Mouse (Mus musculus): ENCODE results near the gene Vti1a.

The Vti1a gene

DNA sequence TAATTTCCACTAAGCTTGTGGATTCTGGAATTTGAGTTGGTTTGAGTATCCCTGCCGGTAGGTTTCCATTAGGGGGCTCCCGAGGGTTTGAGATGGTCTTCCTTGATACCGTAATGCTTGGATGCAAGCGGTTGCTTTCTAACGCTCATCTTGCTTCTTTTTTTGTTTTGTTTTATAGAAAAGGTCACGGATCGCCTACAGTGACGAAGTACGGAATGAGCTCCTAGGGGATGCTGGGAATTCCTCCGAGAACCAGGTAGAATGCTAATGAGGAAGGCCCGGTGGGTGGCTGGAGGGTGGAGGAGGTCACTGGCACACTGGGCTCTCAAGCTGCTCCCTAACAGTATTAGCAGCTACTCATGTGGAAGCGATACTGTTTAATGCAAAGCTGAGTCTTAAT is 64.7 kb downstream of the Vti1a start:
- no peak for DNase-seq (ENCODE audit: low spot score in 2 of 2)

DNA sequence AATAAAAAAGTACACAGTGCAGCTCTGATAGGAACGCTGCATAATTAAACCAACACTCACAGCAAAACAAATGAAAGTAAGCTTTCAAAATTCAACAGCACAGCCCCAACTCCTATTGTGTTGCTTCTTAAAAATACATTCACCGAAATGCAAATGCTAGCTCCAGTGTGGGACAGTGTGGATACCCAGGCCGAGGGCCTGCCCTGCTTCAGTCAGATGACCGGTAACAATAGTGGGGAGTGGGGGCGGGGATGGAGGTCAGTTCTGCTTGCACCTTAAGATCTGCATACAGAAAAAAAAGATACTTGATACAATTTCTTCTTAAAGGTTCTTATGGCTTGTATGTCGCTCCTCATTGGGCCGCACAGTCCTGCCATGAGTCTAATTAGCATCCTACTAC is 65.2 kb downstream of the Vti1a start:
- DNase-seq (ENCODE audit: low spot score in 2 of 2) = no peak

DNA sequence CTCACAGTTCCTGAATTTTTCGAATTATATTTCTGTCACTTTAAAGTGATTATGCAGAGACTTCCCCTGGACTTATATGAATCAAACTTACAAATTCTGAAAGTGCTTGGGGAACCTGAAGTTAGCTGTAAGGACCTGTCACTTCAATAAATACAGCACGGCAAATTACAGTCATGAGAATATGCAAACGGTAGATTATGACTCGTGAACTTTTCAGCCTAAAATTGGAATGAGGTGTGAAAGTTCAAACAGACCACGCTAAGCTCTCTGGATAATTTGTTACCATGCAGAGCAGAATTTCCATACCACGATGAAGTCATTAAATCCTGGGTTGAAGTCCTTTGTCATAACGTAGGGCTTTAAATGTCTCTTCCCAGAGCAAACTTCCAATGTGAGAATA is 66.7 kb downstream of the Vti1a start:
- DNase-seq (ENCODE audit: low spot score in 2 of 2) = no peak

DNA sequence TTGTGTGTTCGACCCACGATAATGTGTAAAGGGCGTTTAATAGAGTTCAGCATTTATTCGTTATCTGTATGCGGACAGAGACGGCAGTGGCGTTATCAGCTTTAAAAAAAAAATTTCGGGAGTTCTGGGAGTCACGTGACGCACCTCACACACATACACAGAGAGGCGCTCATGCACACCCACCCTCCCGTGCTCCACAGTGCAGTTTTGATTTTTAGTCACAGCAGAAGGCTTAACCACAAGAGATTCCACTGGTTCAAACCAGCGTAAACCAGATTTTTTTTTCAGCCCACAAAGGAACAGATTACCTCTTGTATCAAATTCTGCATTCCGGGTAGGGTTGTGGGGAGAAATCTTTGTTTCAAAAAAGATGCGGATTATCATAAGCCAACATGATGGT is 68.5 kb downstream of the Vti1a start:
- DNase-seq (ENCODE audit: low spot score in 2 of 2) = no peak

DNA sequence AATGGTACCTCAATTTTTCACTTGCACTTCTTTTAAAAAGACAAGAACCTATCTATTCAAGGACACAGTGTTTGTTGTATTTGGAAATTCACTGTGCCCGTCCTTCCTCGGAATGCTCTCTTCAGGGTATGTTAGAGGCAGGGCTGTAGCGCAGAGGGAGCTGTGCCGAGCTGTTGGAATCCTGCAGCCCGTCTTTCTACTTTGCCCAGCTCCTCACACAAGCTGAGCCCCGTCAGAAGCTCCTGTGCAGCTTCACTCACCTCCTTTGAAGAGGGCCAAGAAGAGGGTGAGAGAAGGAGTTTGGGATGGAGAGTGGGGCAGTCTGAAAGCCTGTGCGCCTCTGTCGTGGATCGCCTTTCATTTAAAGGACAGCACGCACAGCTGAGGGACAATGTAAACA is 72.9 kb downstream of the Vti1a start:
- no peak for DNase-seq (ENCODE audit: low spot score in 2 of 2)

DNA sequence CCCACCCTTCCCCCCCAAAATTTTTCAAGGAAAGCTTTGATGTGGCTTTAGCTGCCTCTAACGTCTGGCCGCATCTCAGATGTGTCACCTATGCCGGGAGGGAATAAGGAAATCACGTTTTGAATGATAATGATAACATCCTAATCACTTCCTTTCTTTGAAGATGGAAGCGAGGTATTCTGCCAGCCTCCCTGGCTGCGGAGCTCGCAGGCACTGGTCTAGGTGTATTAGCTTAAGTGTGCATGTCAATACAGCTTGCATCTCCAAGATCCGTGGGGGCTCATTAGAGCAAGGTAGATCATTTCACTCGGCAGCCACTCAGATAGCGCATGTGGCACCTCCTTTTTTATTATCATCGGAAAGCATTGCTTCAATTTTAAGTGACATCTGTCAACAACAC is 74.2 kb downstream of the Vti1a start:
- DNase-seq (ENCODE audit: low spot score in 2 of 2) = no peak

DNA sequence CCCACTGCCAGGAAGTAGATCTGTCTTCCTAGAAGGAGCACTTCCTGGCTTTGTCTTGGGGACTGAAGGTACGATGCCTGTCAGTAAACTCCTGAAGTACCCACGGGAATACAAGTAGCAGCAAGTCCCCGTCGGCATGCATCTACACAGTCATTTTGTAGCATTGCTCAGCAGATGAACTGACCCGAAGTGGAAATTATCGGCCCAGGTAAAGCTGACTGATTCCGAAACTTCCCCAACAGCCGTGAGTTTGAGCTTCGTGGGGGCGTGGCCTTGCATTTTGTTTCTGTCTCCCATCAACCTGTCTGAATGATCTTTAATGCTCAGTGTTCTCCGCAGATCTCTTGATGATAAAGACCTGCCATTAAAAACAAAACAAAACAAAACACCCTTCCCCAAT is 85.5 kb downstream of the Vti1a start:
- DNase-seq (ENCODE audit: low spot score in 2 of 2) = no peak

DNA sequence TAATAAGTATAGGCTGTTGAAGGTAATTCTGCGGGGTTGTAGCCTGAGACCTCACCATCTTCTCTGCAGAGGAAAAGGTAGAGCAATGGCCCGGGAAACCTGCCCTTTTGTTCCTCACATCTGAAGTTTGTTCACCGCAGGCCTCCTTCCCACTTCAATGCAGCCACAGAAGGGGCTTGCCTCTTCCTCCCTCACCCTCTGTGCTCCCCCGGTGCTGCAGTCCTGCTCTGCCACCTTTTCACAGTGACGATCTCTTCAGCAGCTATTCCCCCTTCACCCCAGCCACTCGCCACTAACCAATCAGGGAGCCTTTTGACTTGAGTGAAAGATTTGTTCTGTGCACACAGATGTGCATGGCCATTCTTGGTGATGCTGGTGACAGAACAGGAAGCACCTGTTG is 92.4 kb downstream of the Vti1a start:
- no peak for DNase-seq (ENCODE audit: low spot score in 2 of 2)

DNA sequence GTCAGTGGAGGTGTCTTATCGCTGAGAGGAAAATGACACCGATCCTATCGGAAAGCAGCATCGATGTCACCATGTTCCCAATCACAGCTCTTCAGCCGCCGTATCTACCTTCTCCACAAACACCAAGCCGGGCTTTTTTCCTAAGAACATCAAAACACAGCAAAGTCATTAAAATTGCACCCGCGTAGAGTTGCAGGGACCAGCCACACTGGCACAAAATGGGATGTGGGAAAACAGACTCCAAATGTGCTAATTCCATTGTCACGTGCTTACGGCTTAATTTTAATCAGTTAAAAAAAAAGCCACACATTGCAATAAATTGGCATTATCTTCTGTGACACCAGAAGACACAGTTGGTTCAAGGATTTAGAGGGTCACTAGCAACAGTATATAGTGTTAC is 95.3 kb downstream of the Vti1a start:
- no peak for DNase-seq (ENCODE audit: low spot score in 2 of 2)

DNA sequence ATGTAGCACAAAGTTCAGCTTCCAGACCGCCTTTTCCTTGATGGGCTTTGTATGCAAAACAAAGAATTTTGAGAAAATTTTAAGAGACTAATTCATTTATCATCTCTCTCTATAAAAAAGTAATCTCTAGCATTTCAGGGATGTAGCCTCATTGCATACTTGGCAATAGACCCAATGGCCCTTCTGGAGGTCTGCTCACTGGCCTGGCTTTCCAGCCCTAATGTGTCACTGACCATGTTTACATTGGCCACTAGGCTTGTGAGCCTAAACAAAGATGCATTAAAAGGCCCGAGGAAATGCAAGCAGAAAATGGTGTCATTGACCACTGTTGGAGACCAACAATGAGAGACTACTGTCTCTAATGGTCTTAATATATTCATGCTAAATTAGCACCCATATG is 95.8 kb downstream of the Vti1a start:
- no peak for DNase-seq (ENCODE audit: low spot score in 2 of 2)

DNA sequence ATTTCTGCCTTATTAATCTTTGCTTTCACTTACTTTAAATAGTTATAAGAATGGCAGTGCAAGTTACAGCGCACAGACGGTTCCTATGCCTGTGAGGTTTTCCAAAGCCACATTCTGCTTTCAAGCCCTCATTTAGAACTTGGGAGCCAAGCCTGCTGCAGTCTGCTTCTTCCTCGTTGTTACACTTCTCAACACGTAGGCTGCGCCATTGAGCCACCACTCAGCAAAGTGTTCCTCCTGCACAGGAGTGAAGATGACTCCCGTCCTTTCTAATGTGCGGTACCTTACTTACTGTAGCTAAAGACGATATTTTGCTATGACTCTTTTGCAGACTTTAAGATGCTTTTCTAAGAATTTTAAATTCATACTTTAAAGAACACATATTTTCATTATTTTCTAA is 98.0 kb downstream of the Vti1a start:
- peak in 1 of 2 experiments; percentile 43 for DNase-seq (ENCODE audit: low spot score in 2 of 2)

DNA sequence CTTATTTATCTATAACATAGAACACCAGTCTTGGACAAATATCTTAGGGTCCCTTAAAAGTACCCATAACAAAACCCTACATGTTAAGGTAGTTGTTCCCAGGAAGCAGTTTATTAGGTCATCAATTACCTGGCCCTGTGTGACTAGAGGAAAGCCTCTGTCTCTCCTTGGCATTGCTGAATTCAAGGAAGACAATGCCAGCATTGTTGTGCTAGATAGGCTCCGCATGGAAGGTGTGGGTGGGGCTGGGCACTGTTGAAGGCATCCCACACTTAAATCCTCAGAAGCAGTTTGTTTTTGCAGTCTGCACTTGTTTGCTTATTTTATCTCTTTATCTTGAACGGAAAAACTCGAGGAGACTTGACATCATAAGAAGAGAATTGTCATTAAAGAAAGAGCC is 102.7 kb downstream of the Vti1a start:
- no peak for DNase-seq (ENCODE audit: low spot score in 2 of 2)

DNA sequence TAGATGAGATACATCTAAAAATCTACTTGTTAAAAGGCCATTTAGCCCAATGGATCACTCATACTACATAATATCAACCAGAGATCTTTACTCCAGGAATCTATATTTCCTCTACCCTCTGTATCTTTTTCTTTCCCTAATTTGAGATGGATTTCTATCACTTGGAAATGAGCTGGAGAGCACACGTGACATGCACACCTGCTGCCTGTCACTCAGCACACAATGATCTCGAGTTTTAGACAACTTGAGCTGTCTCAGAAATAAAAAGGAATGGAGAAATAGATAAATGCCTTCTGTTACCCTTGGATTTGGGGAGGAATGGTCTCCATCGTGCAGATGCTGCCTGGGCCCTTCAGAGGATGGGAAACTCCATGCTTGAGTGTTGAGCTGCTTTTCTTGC is 103.9 kb downstream of the Vti1a start:
- no peak for DNase-seq (ENCODE audit: low spot score in 2 of 2)

DNA sequence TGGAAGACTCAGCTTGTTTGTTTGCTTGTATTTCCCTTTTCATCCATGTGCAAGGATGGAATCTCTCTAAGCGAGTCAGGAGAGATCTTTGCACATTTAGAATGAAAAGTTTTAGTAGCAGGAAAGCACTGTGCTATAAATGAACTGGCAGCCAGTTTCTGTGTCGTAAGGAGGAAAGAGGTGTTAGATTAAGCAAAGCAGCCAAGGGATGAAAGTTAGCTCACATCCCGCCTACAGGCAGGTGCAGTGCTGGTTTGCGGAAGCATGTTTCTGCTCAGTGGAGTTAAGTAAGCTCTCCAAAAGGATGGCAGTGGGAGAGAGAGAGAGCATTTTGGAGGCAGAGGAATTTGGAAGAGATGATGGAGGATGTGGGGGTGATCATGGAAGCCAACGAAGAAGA is 105.7 kb downstream of the Vti1a start:
- DNase-seq (ENCODE audit: low spot score in 2 of 2) = peak; percentile 68 to 81

DNA sequence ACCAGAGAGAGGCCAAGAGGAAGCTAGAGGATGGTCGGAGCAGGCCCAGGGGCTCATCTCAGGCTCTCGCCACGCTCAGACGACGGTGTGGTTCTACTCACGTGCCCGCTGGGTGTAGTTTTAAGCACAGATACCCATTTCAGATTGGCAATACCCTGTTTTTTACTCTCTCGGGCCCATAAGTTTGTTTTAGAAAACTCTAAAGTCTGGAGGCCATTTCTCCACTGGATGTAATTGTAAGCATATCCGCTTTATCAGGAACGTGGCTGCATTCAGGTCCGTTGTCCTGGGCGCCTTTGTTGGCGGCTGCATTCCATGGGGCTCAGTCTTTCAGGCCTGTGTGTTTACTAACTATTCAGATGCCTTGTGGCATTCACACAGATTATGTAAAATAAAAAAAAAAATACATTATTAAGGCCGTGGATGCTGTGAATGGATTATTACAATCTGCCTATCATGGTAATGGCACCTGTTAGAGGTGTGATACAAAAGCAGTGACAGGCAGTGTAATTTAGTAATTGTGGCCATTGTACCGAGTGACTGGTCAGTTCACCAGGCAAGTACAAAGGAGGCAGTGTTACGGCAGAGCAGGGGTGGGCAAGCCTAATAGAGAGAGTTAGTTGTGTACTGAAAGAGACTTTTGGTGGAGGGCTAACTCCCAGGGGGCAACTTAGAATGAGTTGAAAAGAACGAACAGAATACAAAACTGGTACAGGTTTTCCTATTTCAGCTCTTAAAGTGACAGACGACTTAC is 106.4 kb downstream of the Vti1a start:
- DNase-seq (ENCODE audit: low spot score in 2 of 2) = no peak

DNA sequence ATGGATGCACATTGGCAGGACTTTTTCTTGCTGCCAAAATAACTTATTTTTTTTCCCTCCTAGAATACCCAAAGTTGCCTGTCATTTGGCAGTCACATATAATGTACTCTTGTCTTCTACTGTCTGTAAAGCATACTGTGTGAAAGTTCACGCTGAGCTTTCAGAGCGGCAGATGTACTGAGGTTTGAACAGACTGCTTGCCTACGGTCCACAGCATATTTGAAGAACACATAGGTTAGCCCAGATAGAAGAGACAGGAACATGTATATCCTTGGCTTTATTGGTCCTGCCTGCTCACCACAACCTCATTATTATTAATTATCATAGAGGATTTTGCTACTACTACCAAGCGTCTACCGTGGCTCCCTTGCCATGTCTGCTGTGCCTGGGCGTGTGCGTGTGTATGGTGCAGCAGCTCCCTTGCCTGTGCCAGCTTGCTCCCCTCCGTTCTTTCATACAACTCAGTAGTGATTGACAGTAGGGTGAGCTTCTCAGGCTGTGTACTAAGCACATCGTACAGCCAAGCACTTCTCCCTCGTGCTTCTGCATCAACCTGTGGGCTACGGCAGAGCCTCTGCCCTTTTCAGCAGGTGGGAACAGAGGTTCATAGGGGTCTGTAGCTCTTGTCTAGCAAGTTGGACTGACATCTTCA is 107.1 kb downstream of the Vti1a start:
- DNase-seq (ENCODE audit: low spot score in 2 of 2) = no peak

DNA sequence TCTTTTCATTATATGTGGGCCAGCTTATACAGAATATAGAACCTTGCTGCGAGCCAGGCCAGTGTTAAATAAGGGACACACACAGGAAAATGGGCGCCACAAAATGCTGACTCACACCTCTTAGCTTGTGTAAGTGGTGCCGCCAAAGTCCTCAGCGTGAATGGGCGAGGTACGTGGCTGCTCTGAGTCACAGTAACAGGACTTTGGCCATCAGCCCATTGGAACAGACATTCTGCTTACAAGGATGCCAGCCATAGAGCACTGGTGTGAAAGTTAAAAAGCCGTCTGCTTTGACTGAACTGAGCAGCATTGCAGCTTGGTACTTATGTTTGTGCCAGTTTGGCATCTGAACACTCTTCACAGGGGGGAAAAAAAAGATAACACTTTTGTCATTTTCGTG is 107.9 kb downstream of the Vti1a start:
- DNase-seq (ENCODE audit: low spot score in 2 of 2) = peak; percentile 79 to 86

DNA sequence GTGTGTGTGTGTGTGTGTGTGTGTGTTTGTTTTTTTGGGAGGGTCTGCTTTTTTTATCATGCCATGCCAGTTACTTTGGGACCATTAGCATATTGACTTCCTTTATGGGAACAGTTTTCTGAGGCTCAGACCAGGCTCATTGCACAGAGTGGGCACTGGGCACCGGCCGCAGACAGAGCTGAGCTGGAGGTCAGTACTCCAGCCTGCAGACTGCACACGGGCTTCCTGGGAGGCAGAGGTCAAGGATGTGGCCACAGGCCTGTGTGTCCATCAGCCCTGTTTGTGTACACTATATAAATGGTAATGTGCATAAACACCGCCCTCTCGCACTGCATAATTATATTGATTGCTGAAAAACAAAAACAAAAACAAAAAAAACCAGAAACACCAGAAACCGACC is 108.4 kb downstream of the Vti1a start:
- no peak for DNase-seq (ENCODE audit: low spot score in 2 of 2)

DNA sequence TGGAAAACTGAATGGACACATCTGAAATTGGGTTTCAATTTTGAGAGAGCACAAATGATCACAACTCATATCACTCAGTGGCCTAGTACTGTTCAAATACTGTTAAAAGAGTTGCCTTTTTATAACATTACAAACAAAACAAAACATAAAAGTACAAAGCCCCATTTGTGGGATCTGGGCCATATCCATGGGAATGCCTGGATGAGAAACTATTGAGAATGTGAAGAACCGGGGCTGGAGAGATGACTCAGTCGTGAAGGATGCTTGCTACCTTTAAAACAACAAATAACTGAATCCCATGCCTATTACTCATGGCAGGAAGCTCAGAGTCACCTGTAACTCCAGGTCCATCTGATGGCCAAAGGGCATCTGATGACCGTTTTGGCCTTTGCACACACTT is 124.2 kb downstream of the Vti1a start:
- DNase-seq (ENCODE audit: low spot score in 2 of 2) = no peak

DNA sequence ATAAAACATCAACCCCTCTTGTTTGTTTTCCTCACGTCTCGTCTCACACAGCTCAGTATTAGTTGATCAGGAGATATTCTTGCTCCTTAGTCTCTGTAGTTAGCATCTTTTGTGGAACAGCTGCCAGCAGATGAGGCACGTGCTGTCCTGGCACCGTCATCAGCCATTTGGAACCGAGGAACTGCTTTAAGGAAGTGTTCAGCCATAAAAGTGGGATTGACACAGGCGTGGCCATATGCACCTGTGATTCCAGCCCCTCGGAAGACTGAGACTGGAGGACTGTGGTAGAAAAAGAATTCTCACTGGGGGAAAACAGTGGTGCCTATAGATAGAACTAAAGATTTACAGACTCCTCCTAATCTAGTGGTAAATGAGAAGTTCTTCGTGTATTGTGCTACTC is 127.5 kb downstream of the Vti1a start:
- no peak for DNase-seq (ENCODE audit: low spot score in 2 of 2)

DNA sequence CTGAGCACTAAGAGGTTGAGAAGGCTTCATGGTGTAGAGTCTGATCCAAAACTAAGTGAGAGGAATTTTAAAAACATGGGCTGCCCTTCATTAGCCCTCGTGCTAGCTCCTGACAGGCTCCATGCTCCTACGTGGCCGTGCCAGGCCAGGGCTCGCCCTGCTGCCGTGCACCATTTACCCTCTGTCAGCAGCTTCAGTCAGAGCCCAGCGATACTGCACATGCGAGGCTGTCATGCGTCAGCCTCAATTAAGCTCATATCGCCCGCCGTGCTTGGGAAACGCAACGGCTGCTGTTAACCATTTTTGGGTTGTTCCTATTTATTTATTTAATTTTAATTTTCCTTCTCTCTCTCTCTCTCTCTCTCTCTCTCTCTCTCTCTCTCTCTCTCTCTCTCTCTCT is 133.0 kb downstream of the Vti1a start:
- no peak for DNase-seq (ENCODE audit: low spot score in 2 of 2)

DNA sequence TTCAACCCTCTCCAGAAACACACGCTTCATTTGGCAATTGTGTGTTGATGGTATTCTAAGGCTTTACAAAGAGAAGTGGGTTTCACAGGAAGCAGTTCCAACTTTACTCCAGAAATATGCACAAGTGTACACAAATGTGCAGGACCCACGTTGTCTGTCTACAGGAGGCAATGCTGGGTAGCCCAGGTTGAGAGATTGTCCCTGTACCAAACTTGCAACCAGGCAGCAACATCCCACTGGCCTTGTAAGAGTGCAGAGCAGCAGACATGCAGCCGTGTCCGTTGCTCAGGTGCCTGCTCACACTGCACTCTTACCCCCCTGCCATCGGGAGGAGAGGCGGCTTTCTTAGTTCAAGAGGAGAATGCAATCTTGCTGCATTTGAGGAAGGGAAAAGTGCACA is 133.4 kb downstream of the Vti1a start:
- DNase-seq (ENCODE audit: low spot score in 2 of 2) = no peak

DNA sequence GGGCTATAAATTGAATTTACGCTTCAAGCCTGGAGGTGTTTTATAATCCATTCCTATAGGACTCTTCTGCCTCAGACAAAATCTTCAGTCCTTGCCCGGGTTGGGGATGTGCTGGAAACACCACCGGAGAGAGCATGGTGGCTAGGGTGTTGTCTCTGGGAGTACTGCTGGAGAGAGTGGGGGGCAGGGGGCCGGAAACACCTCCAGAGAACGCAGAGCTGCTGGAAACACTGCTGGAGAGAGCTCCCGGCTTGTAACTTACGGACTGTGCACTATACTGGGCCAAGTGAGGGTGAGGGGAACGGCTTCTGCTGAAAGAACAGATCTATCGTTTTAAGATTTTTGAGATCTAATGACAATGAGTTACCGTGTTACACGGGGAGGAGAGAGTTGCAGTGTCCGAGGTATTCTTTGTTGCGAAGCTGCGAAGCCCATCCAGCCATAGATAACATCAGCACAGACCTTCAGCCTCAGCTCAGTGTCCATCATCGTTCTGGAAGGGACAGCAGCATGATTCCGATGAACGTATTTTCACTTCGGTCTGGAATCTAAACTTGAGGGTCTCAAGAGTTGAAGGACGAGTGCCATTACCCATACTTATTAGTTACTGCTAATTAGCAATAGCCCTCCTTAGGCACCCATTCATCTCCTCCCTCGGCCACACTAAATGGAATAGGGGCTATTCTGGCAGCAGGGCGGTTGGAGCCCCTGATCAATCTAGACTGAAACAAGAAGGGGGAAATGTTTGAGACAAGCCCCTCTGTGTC is 140.4 kb downstream of the Vti1a start:
- DNase-seq (ENCODE audit: low spot score in 2 of 2) = no peak
